Mouse (Mus musculus) CH12F3 (cell line): ENCODE results near the gene Hoxc9.

ENCODE experiments used
- in situ Hi-C: fragments of 300-500 bp; cut with MboI; formaldehyde crosslinking; loops from 2 replicates; pipeline ENCODE4 v1.14.3; 2020; ENCODE audit warnings: low sequenced_read_pairs

The Hoxc9 gene

GRCm38 (mm10) chr15:103014166-103015008 is 38.1 kb downstream of the Hoxc9 start:
- in situ Hi-C loops: no loop called here

DNA sequence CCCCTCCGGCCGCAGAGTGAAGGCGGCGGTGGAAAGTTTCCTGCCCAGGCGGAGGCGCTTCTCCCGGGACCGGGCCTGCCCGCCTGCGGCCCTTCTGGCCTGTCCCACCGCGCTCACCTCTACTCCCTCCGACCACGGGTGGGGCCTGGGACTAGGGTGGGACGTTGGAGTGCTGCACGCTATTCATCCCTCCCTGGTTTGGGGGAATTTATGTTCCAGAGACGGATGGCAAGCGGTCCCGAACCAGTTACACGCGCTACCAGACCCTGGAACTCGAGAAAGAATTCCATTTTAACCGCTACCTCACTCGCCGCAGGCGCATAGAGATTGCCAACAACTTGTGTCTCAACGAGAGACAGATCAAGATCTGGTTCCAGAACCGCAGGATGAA is 38.8 kb downstream of the Hoxc9 start:
- in situ Hi-C loops: no loop called here

DNA sequence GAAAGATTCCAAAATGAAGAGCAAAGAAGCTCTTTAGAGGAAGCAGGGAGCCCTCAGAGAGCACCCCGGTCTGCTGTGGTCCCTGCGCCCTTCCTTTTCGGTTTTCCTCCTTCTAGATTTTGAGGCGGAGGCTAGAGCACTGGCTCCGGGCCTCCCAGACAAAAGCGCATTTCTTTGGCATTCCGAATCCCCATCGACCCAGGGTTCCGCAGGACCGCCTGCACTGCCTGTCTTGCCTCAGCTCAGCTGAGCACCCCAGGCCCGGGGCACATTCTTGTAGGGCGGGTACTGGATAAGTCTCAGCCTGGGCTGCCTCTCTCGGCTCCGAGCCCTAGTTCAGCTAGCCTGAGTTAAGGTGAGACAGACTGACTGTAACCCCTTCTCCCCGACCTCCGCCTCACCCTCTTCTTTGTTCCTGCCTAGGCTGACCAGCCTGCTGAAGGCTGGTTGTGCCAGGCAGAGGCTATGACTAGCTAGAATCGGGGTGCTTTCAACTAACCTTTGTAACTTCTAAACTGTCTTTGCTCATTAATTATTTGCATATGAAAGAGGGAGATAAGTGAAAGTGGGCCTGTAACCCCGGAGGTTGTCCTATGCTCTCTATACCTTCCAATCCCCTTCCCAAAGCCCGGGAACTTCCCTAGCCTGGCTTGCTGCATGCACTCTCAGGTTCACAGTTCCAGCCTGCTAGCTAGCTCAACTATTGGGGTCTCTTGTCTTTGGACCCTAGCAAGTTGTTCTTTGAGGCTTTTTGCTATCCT is 39.3 kb downstream of the Hoxc9 start:
- in situ Hi-C loops: no loop called here

- in situ Hi-C loops: no loop called here
These were observed 42.4 kb downstream of the Hoxc9 start, which contains the start of gene Hoxc4 for GRCm38 (mm10) chr15:103018636-103019035. Gene Hoxc4, plus strand, starts transcription at chr15:103018934.

GRCm38 (mm10) chr15:103020899-103021418 is 44.7 kb downstream of the Hoxc9 start:
- in situ Hi-C loops: no loop called here

DNA sequence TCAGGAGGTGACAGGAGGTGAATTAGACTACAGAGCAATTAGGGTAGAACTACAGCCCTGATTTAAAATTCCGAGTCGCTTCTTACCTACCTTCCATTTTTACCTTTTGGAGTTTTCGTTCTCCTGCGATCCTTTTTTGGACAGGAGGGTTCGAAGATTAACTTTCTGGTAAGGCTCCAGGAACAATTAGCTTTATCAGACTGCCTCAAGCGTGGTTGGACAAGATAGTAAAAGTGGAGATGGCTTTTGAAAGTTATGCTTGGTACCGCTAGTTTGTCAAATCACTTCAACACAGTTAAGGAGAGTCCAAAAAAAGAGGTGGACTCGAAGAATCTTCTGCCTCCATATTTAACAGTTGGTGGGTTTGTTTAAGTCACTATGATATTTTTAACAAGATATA is 45.3 kb downstream of the Hoxc9 start:
- in situ Hi-C loops: no loop called here

- in situ Hi-C loops: no loop called here
These were observed 47.9 kb downstream of the Hoxc9 start for GRCm38 (mm10) chr15:103024131-103024530.

GRCm38 (mm10) chr15:103027266-103028235 is 51.3 kb downstream of the Hoxc9 start:
- in situ Hi-C loops: no loop called here

- in situ Hi-C loops: no loop called here
These were observed 52.8 kb downstream of the Hoxc9 start for GRCm38 (mm10) chr15:103028916-103029512.

DNA sequence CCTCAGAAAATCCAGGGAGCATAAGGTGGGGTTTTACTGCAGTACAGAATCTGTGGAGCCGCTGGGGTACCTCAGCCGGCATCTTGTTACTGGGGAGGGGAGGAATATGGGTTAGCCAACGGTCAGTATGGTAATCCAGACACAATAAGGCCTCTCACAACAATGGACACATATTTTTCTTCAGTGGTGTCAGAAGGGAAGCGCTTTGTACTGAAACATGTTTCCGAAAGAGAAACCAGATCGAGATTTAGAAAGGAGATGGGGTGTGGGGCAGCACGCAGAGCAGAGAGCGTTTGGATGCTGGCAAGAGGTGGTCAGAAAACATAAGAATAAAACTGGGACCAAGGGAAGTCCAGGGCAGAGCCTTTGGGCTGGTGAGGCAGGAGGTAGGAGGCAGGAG is 53.9 kb downstream of the Hoxc9 start:
- in situ Hi-C loops: no loop called here

DNA sequence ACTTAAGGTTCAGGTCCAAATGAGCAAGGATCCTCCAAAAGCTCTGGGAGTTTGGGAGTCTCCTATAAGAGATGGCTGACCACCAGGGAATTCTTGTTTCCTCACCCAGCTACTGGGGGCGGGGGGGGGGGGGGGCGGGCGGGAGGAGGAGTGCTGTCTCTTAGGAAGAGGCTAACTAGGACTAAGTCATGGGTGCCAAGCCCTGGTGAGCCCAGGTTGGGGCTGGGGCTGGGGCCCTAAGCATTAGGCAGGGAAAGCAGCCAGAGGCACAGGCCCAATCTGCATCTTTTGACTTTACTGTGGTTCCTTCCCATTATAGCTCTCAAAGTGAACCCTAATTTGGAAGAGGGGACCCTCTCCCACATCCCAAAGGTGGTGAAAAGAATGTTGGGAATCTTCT is 55.9 kb downstream of the Hoxc9 start:
- in situ Hi-C loops: no loop called here

GRCm38 (mm10) chr15:103032646-103033575 is 56.7 kb downstream of the Hoxc9 start:
- in situ Hi-C loops: no loop called here

DNA sequence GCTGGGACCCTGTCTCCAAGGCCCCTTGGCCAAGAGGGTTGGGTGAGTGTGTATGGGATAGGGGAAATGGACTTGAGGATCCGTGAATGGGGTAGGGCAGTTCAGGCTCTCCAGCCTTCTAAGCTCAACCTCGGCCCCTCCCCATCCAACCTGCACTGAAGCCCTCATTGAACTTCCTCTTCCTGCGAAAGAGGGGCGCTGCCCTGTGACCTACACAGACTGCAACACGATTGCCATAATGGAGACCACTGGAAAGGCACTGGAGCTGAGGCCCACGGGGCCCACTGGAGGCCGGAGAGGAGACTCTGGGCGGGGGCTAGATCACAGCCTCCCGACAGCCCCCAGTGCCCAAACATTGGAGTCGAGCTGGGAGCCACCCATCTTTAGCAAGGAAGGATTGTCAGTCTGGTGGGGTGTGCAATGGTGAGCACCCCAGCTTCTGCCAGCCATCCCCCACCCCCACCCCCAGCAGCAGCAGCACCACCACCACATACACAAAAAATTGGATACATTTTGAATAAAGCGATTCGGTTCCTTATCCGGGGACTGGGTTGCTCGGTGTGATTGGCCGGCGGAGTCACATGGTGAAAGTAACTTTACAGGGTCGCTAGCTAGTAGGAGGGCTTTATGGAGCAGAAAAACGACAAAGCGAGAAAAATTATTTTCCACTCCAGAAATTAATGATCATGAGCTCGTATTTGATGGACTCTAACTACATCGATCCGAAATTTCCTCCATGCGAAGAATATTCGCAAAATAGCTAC is 58.0 kb downstream of the Hoxc9 start:
- in situ Hi-C loops: no loop called here
